Comparison of ENCODE assay signal across 15 mouse cellular contexts in genomic region chr1:91897078-91897477, GRCm38 (mm10).
DNase-seq lines count a peak whose midpoint lies in the region; ATAC-seq and TF ChIP-seq lines count a peak whose summit lies in the region.
"Had no signal": no experiment of that assay in that cellular context is flagged by ENCODE, and none has a peak within 500 bp of the region (broad histone marks: within the 10 kb centered on the region; RNA-seq: fewer than 3 reads in every experiment).

No protein-coding gene starts in this region.

- no peak overlapping the region for H3K9ac ChIP-seq in heart, adult 2 months (ENCODE audit: low read depth, low read length)
- no peak overlapping the region for H3K9ac ChIP-seq in midbrain, embryonic 15.5 days
- H3K9ac ChIP-seq: neural tube, embryonic 15.5 days had no signal

- no peaks in the 10 kb centered on the region for H3K36me3 ChIP-seq in heart, adult 2 months (ENCODE audit: control insufficient read depth, insufficient read depth, low read length)
- H3K36me3 ChIP-seq in spleen, adult 2 months (ENCODE audit: control insufficient read depth, insufficient read depth, low read length), result no peaks in the 10 kb centered on the region
- no peaks in the 10 kb centered on the region for H3K36me3 ChIP-seq in midbrain, embryonic 15.5 days (replicated peaks)
- H3K36me3 ChIP-seq: neural tube, embryonic 15.5 days had no signal

- WGBS in heart, adult 2 months, result 86% methylated on average over 2 of the region's 2 CpGs
- 79% methylated on average over 2 of the region's 2 CpGs for WGBS in spleen, adult 2 months
- WGBS in bone marrow, adult 2 months, result 79% methylated on average over 2 of the region's 2 CpGs
- 85% methylated on average over 2 of the region's 2 CpGs for WGBS in midbrain, embryonic 15.5 days

- no peaks in the 10 kb centered on the region for H3K27me3 ChIP-seq in heart, adult 2 months (ENCODE audit: control insufficient read depth, insufficient read depth, low read length)
- H3K27me3 ChIP-seq in spleen, adult 2 months (ENCODE audit: control insufficient read depth, insufficient read depth, low read length), result no peaks in the 10 kb centered on the region
- no peaks in the 10 kb centered on the region for H3K27me3 ChIP-seq in midbrain, embryonic 15.5 days (replicated peaks)
- H3K27me3 ChIP-seq: neural tube, embryonic 15.5 days had no signal

- no peak for TF ChIP-seq EP300 in heart, adult 2 months (IDR thresholded peaks at IDR 0.05; ENCODE audit: insufficient read depth, low read depth, low read length)

- H3K79me2 ChIP-seq in heart, adult 2 months (replicated peaks; ENCODE audit: control insufficient read depth, insufficient read depth, low read length), result no peaks in the 10 kb centered on the region

- no peak overlapping the region for H3K27ac ChIP-seq in heart, adult 2 months
- no peak overlapping the region for H3K27ac ChIP-seq in spleen, adult 2 months (ENCODE audit: insufficient read depth, low read length)
- no peak overlapping the region for H3K27ac ChIP-seq in bone marrow, adult 2 months (ENCODE audit: control insufficient read depth, insufficient read depth, low read depth, low read length, poor library complexity)
- H3K27ac ChIP-seq in midbrain, embryonic 15.5 days, result no peak overlapping the region
- H3K27ac ChIP-seq: neural tube, embryonic 15.5 days had no signal

- no peak for ATAC-seq in midbrain, embryonic 15.5 days (replicated peaks)

- no peak overlapping the region for H3K4me3 ChIP-seq in heart, adult 2 months
- H3K4me3 ChIP-seq in spleen, adult 2 months (ENCODE audit: extremely low read depth, insufficient read depth, insufficient read length), result no peak overlapping the region
- no peak overlapping the region for H3K4me3 ChIP-seq in bone marrow, adult 2 months (replicated peaks; ENCODE audit: control insufficient read depth, low read depth, low read length)
- no peak overlapping the region for H3K4me3 ChIP-seq in midbrain, embryonic 15.5 days
- H3K4me3 ChIP-seq: megakaryocyte, embryonic 14.5 days; neural tube, embryonic 15.5 days had no signal

- no peaks in the 10 kb centered on the region for H3K4me1 ChIP-seq in heart, adult 2 months (ENCODE audit: control insufficient read depth, insufficient read depth, low read length)
- H3K4me1 ChIP-seq in spleen, adult 2 months (ENCODE audit: control insufficient read depth, insufficient read depth, insufficient read length), result no peaks in the 10 kb centered on the region
- no peaks in the 10 kb centered on the region for H3K4me1 ChIP-seq in bone marrow, adult 2 months (ENCODE audit: control insufficient read depth, insufficient read depth, low read length)
- H3K4me1 ChIP-seq in midbrain, embryonic 15.5 days, result no peaks in the 10 kb centered on the region
- H3K4me1 ChIP-seq: megakaryocyte, embryonic 14.5 days had no signal

- TF ChIP-seq CTCF in heart, adult 2 months (IDR thresholded peaks at IDR 0.05), result peak; percentile 21; the same call in 1 of the 2 replicates
- TF ChIP-seq CTCF in spleen, adult 2 months (IDR thresholded peaks at IDR 0.05; ENCODE audit: extremely low read depth, insufficient read depth, insufficient read length, insufficient replicate concordance), result peak; percentile 23; the same call in 1 of the 2 replicates
- TF ChIP-seq CTCF in bone marrow, adult 2 months (IDR thresholded peaks at IDR 0.05; ENCODE audit: control insufficient read depth, insufficient read depth, low read length), result peak; percentile 12; the same call in 1 of the 2 replicates

- no peak for TF ChIP-seq POLR2A in heart, adult 2 months (IDR thresholded peaks at IDR 0.05; ENCODE audit: insufficient read depth, low read depth, low read length)
- no peak for TF ChIP-seq POLR2A in spleen, adult 2 months (IDR thresholded peaks at IDR 0.05; ENCODE audit: low read depth, low read length)
- TF ChIP-seq POLR2A in bone marrow, adult 2 months (IDR thresholded peaks at IDR 0.05; ENCODE audit: borderline replicate concordance, control insufficient read depth, low read depth, low read length), result no peak

- intact Hi-C loops in heart, adult 2 months (cut with DNase I), result no loop called here

- no peaks in the 10 kb centered on the region for H3K9me3 ChIP-seq in midbrain, embryonic 15.5 days

- DNase-seq in heart, adult 2 months, result no peak
- no peak for DNase-seq in heart, adult 9 months (ENCODE audit: low spot score in 2 of 2)
- DNase-seq in spleen, adult 2 months (ENCODE audit: low read depth in 1 of 2, low spot score in 2 of 2), result no peak
- DNase-seq in spleen, postnatal 4 days (ENCODE audit: low spot score in 2 of 2), result no peak
- DNase-seq in thymus, postnatal 4 days, result peak; percentile 63
- DNase-seq in gastrocnemius, postnatal 25 days, result no peak
- DNase-seq: adrenal gland, postnatal 14 days; heart, adult 11 months; heart, postnatal 14 days; lung, adult 18-20 months; right cerebral cortex, adult 18-20 months had no signal

- H3K4me2 ChIP-seq in midbrain, embryonic 15.5 days, result no peak overlapping the region
- H3K4me2 ChIP-seq: neural tube, embryonic 15.5 days had no signal
